Mouse (Mus musculus) lung, embryonic 15.5 days (tissue): ENCODE measurements at regions not wholly inside any gene's neighbourhood (a gene's known extent, or its start where the extent isn't known, plus 50 kb on each side); places are given as distances from the start of the nearest gene placed in this dataset.
A peak's percentile ranks its signal among the peaks of the same experiment; 100 is the strongest.

Source experiments
- ATAC-seq: fragments of 200-750 bp; cut with Nextera tagmentation; 2 replicates; pipeline ENCODE4 v1.8.0; 2017; ENCODE audit warnings: moderate number of reproducible peaks, borderline replicate concordance; ENCODE audit not compliant: low FRiP score, low TSS enrichment; ENCODE audit errors: extremely low read depth
- H3K27ac ChIP-seq: fragments of 300-500 bp; sonication (generic); 2 replicates; pipeline ENCODE4 v1.5.1; 2015; ENCODE audit warnings: moderate library complexity, mild to moderate bottlenecking, inconsistent platforms
- H3K27me3 ChIP-seq: fragments of 300-500 bp; sonication (generic); 2 replicates; pipeline ENCODE4 v1.6.1; 2015; ENCODE audit warnings: inconsistent platforms
- H3K36me3 ChIP-seq: fragments of 300-500 bp; sonication (generic); 2 replicates; pipeline ENCODE4 v1.6.1; 2015; ENCODE audit warnings: inconsistent platforms
- H3K4me1 ChIP-seq: fragments of 300-500 bp; sonication (generic); 2 replicates; pipeline ENCODE4 v1.6.1; 2015; ENCODE audit warnings: inconsistent platforms
- H3K4me2 ChIP-seq: fragments of 300-500 bp; sonication (generic); 2 replicates; pipeline ENCODE4 v1.6.1; 2015; ENCODE audit warnings: inconsistent platforms, mild to moderate bottlenecking, moderate library complexity
- H3K4me3 ChIP-seq: fragments of 300-500 bp; sonication (generic); 2 replicates; pipeline ENCODE4 v1.5.1; 2015; ENCODE audit warnings: mild to moderate bottlenecking, inconsistent platforms
- H3K9ac ChIP-seq: fragments of 300-500 bp; sonication (generic); 2 replicates; pipeline ENCODE4 v1.6.1; 2015; ENCODE audit warnings: inconsistent platforms
- H3K9me3 ChIP-seq: fragments of 300-500 bp; sonication (generic); 2 replicates; pipeline ENCODE4 v1.6.1; 2016; ENCODE audit warnings: inconsistent platforms
- WGBS: fragments of 180-500 bp; shearing (Covaris S2); methylation state at CpG from one replicate; pipeline ENCODE4 v1.1.7; 2015; 5-methylcytosine and 5-hydroxymethylcytosine counted together

DNA sequence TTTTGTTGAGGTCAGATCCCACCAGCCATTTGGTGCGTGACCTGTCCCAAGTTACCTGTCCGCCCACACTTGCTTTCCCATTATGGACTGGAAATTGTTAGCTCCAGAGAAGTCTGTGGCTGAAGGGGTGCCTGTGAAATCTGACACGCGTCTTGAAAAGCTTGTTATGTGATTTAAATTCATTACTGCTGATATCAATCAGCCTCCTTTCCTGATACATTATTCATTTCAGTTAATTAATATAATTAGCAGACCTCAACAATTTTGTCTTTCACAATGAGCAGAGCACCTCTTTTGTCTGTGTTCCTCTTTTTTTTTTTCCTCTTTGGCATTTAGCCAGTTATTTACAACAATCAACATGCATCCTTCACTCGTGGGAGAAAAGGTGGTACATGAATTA lies 58.6 kb upstream of the Grip1 start:
- no peaks in the 10 kb centered on the region for H3K36me3 ChIP-seq
- no peak overlapping the region for H3K4me2 ChIP-seq
- H3K4me3 ChIP-seq = no peak overlapping the region
- H3K4me1 ChIP-seq = no peaks in the 10 kb centered on the region
- no peak overlapping the region for H3K9ac ChIP-seq
- H3K27me3 ChIP-seq = no peaks in the 10 kb centered on the region
- no peak overlapping the region for H3K27ac ChIP-seq
- 75% methylated on average over 5 of the region's 5 CpGs for WGBS
- H3K9me3 ChIP-seq = no peaks in the 10 kb centered on the region
- ATAC-seq = no peak

DNA sequence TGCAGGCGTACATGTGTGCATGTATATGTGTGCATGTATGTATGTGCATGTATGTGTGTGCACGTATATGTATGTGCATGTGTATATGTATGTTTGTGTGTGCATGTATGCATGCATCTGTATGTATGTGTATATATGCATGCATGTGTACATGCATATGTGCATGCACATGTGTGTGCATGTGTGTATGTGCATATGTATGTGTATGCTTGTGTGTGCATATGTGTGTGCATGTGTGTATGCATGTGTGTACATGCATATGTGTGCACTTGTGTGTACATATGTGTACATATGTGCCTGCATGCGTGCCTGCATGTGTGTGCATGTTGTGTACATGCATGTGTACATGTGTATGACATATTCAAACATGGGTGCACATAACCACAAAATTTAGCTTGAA lies 65.7 kb upstream of the Grip1 start:
- H3K27ac ChIP-seq = no peak overlapping the region
- no peaks in the 10 kb centered on the region for H3K9me3 ChIP-seq
- ATAC-seq = no peak
- no peaks in the 10 kb centered on the region for H3K36me3 ChIP-seq
- WGBS = 84% methylated on average over 3 of the region's 3 CpGs
- H3K4me3 ChIP-seq = no peak overlapping the region
- no peaks in the 10 kb centered on the region for H3K4me1 ChIP-seq
- no peaks in the 10 kb centered on the region for H3K27me3 ChIP-seq
- no peak overlapping the region for H3K4me2 ChIP-seq
- no peak overlapping the region for H3K9ac ChIP-seq

DNA sequence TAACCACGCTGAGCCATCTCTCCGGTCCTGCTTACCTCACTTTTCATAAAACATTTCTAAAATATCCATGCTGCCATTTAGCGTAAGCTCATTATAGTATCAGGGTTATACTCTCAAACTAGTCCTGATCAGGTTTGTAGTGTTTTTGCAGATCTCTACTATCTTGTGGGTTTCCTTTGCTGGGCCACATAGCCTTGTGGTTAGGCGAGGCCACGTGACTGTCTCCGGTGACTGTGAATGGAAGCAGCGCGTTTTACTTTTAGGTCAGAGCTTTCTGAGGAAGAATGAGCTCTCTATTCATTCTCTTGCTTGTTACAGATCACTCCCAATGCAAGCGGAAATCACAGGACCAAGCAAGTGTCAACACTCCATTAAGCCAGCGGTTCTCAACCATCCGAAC lies 71.4 kb upstream of the Grip1 start:
- Histone ChIP-seq H3K9ac (no peak overlapping the region), H3K4me3 (no peak overlapping the region), H3K36me3 (no peaks in the 10 kb centered on the region), H3K27me3 (no peaks in the 10 kb centered on the region), H3K4me2 (no peak overlapping the region), H3K27ac (no peak overlapping the region), H3K4me1 (no peaks in the 10 kb centered on the region), H3K9me3 (no peaks in the 10 kb centered on the region)
- WGBS = 74% methylated on average over 11 of the region's 11 CpGs
- no peak for ATAC-seq

DNA sequence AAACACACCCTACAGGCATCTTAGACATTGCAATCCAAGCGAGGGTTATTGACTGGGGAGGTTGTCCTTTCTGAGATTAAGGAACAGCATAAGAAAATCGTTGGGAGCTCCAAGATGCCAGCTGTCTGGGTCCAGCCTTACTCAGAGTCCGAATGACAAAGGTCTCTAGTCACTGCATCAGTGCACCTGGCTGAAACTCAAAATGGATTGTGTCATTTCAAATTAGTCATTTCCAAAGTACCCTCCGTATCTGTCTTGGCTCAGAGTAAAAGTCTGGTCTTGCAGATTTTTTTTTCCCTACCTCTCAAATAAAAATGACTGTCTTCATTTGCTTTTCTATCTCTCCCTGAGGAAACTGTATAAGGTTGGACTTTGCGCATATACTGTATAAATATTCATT lies 85.1 kb upstream of the Grip1 start:
- Histone ChIP-seq H3K4me2 (no peak overlapping the region), H3K27ac (no peak overlapping the region), H3K36me3 (no peaks in the 10 kb centered on the region), H3K4me3 (no peak overlapping the region), H3K27me3 (no peaks in the 10 kb centered on the region), H3K9ac (no peak overlapping the region), H3K4me1 (no peaks in the 10 kb centered on the region), H3K9me3 (no peaks in the 10 kb centered on the region)
- WGBS = 39% methylated on average over 5 of the region's 5 CpGs
- no peak for ATAC-seq

DNA sequence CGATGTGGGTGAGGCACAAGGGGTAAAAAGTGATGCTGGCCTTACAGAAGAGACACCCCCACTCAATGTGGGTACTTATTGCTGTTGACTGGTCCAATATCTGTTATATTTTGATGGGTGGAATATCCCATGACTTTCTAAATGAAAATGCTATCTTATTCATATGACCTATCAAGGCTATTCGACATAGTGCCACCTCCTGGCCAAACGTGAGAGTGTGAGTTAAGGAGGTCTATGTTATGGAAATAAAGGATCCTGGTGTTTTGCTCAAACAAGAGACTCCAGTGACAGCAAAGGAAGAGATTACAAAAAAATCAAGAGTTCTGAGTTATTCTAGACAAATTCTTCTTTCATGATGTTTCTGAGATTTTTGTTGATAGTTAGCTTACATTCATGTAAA lies 90.0 kb upstream of the Grip1 start:
- Histone ChIP-seq H3K9me3 (no peaks in the 10 kb centered on the region), H3K27ac (no peak overlapping the region), H3K4me2 (no peak overlapping the region), H3K27me3 (no peaks in the 10 kb centered on the region), H3K9ac (no peak overlapping the region), H3K36me3 (no peaks in the 10 kb centered on the region), H3K4me3 (no peak overlapping the region), H3K4me1 (no peaks in the 10 kb centered on the region)
- ATAC-seq = no peak
- WGBS = 44% methylated on average over 3 of the region's 3 CpGs

DNA sequence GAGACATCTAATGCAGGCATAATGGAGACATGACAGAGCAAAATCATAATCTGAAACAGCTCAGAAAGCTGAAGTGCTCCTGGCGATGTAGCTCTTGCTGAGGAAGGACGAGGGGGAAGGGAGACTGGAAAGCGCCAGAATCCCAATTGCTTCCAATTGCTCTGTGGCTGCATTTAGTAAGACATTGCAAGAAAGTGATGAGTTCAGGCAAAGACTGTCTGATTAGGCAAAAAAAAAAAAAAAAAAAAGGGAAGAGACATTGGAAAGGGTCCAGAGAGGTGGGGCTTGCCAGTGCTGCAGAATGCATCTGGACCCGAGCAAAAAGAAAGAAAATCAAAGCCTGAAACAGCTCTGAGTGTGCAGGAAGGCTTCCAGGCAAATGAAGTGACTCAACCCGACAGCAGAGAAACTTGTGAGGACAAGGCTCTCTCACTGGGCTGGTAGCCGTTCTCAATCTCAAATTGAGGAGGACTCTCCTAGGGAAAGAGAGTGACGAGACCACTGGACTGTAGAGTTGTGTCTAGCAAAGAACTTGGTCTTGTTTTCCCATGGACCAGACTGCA lies 94.8 kb upstream of the Grip1 start:
- Histone ChIP-seq H3K4me2 (no peak overlapping the region), H3K27ac (peak overlapping the region; percentile 15; the same call in 1 of the 2 replicates), H3K36me3 (no peaks in the 10 kb centered on the region), H3K27me3 (no peaks in the 10 kb centered on the region), H3K9me3 (no peaks in the 10 kb centered on the region), H3K4me3 (no peak overlapping the region), H3K9ac (no peak overlapping the region), H3K4me1 (no peaks in the 10 kb centered on the region)
- WGBS = 38% methylated on average over 7 of the region's 7 CpGs
- ATAC-seq = peak; percentile 53; the same call in 1 of the 2 replicates

DNA sequence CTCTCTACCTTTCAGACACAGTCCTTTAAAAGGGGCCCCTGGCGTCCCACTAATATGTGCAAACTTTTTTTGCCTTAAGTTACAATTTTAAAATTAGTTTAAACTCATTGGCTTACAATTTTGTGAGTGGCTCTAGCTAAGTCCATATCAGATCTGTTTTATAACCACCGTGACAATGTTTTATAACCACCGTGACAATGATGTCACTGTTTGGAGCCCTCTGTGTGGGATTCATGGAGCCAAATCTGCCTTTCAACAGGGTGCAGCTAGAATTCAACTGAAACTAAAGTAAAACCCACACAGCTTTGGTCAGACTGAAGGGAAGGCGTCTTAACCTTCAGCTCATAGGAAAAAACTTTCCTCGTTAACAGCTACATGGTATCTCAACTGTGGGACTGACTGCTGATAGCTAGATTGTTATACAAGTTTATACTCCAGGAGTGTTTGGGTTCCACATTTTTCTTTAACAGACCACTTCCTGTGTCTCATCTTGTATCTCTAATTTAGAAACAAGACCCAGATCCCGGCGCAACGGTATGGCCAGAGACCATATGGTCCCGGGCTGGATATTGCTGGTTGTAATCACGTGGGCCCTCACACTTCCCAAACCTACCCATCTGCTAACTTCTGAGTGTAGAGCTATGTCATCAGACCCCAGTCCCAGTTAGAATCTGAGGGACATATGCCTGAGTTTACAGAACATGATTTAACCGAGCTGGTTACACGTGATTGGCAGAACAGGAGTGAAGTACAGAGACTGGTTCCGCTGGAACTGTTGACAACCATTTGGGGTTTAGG lies 102.7 kb upstream of the Cand1 start:
- no peak overlapping the region for H3K9ac ChIP-seq
- WGBS = 83% methylated on average over 13 of the region's 13 CpGs
- H3K4me3 ChIP-seq = no peak overlapping the region
- H3K9me3 ChIP-seq = no peaks in the 10 kb centered on the region
- H3K36me3 ChIP-seq = no peaks in the 10 kb centered on the region
- H3K27me3 ChIP-seq = no peaks in the 10 kb centered on the region
- no peak for ATAC-seq
- H3K4me1 ChIP-seq = no peaks in the 10 kb centered on the region
- H3K27ac ChIP-seq = no peak overlapping the region
- H3K4me2 ChIP-seq = no peak overlapping the region

DNA sequence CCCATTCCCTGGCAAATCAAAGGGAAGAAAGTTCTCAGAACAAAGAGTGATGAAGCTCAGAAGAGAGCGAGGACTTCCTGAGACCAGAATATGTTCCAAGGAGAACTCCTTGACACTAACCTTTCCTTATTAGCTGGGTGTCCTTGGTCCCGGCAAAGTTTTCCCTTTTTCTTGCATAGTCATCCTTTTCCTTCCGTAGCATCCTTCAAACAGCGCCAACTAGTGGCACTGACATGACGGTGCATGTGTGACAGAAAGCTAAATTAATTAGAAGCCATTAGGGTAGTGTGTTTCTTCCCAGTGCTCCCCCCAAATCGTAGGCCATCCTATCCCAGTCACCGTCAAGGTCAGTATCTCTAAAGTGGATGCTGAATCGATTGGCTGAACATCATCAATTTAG lies 100.5 kb upstream of the Cand1 start:
- no peaks in the 10 kb centered on the region for H3K27me3 ChIP-seq
- no peak for ATAC-seq
- WGBS = 66% methylated on average over 8 of the region's 8 CpGs
- no peak overlapping the region for H3K4me3 ChIP-seq
- no peak overlapping the region for H3K9ac ChIP-seq
- no peak overlapping the region for H3K4me2 ChIP-seq
- no peaks in the 10 kb centered on the region for H3K4me1 ChIP-seq
- H3K27ac ChIP-seq = no peak overlapping the region
- no peaks in the 10 kb centered on the region for H3K9me3 ChIP-seq
- no peaks in the 10 kb centered on the region for H3K36me3 ChIP-seq

DNA sequence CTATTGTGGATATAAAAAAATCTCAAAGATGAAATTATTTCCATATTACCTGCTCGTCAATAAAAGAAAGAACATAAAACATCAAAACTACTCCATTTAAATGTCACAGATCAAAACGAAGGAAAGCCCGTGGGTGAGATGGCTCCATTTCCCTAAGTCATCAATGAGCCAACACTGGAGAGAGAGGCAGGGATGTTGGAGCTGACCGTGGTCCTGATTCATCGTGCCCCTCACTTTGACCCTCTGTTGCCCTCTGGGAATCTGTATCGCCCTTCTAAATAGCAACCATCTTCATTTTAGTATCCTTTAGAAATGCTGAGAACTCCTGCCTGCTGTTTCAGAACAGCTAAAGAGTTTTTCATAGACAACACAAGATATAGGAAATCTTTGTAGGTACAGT lies 87.1 kb upstream of the Cand1 start:
- no peak overlapping the region for H3K4me3 ChIP-seq
- H3K9ac ChIP-seq = no peak overlapping the region
- no peak overlapping the region for H3K4me2 ChIP-seq
- ATAC-seq = no peak
- H3K36me3 ChIP-seq = no peaks in the 10 kb centered on the region
- H3K4me1 ChIP-seq = no peaks in the 10 kb centered on the region
- H3K9me3 ChIP-seq = no peaks in the 10 kb centered on the region
- no peak overlapping the region for H3K27ac ChIP-seq
- WGBS = 29% methylated on average over 6 of the region's 6 CpGs
- no peaks in the 10 kb centered on the region for H3K27me3 ChIP-seq

DNA sequence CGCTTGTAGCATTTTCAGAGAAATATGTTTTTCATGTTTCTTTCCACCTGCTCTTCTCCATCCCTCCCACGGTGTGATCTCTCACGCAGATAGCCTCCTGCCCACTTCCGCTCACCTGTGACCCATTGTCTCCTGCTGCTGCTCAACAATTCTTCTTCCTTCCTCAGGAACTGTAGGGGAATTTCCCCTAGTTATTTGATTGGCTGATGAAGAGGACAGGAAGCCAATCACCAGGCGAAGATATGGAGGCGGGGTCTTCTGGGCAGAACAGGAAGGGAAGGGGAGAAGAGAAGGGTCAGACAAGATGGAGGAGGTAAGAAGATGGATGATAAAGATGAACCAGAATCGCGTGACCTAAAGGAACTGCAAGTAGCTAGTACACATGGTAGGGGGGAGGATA lies 80.1 kb upstream of the Cand1 start:
- Histone ChIP-seq H3K27ac (no peak overlapping the region), H3K4me3 (no peak overlapping the region), H3K36me3 (no peaks in the 10 kb centered on the region), H3K27me3 (no peaks in the 10 kb centered on the region), H3K9ac (no peak overlapping the region), H3K9me3 (no peaks in the 10 kb centered on the region), H3K4me1 (no peaks in the 10 kb centered on the region), H3K4me2 (no peak overlapping the region)
- no peak for ATAC-seq
- 85% methylated on average over 8 of the region's 8 CpGs for WGBS

DNA sequence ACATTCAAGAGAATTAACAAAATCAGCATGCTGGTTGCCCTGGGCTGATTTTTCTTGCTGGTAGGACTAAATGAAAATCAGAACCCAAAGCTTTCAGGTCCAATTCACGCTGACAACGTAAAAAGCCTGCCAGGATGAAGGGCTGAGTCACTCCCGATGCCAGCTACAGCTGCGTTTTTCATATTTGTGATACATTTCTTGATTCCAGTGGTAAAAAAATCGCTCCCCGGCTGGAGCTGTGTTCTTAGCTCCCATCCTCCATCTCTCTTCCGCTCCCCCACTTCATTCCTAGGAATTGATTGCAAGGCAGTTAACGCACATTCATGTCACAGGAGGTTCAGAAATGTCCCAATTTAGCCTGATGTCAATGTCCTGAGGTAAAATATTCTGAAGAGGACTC lies 78.6 kb upstream of the Cand1 start:
- ATAC-seq = no peak
- no peak overlapping the region for H3K27ac ChIP-seq

DNA sequence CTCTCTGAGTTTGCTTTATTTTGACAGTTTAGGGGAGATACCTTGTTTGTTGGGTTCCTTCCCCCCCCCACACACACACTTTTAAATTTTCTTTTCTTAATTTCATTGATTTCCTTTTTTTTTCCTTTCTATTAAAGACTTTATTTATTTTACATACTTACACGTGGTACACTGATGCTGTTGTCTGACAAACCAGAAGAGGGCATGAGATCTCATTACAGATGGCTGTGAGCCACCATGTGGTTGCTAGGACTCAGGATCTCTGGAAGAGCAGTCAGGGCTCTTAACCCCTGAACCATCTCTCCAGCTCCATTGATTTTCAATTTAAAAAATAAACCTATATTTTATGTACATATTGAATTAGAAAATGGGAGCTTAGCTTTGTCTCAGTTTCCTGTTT lies 71.7 kb upstream of the Cand1 start:
- 19% methylated on average over 1 of the region's 1 CpGs for WGBS
- Histone ChIP-seq H3K36me3 (no peaks in the 10 kb centered on the region), H3K4me1 (no peaks in the 10 kb centered on the region), H3K4me3 (no peak overlapping the region), H3K9me3 (no peaks in the 10 kb centered on the region), H3K27ac (no peak overlapping the region), H3K9ac (no peak overlapping the region), H3K27me3 (no peaks in the 10 kb centered on the region), H3K4me2 (no peak overlapping the region)
- no peak for ATAC-seq

More for the DNA sequence above, 78.6 kb upstream of the Cand1 start:
- Histone ChIP-seq H3K4me3 (no peak overlapping the region), H3K9me3 (no peaks in the 10 kb centered on the region), H3K4me2 (no peak overlapping the region), H3K4me1 (no peaks in the 10 kb centered on the region), H3K36me3 (no peaks in the 10 kb centered on the region), H3K27me3 (no peaks in the 10 kb centered on the region), H3K9ac (no peak overlapping the region)
- 83% methylated on average over 8 of the region's 8 CpGs for WGBS
